Mouse (Mus musculus) C2C12 (cell line): ENCODE measurements around the gene Slc48a1.

Experiments
- CEBPB ChIP-seq: IDR thresholded peaks from one replicate; pipeline ENCODE4 v1.6.1; 2011; ENCODE audit warnings: low read depth, mild to moderate bottlenecking, control low read depth, moderate library complexity
- CTCF ChIP-seq: IDR thresholded peaks from one replicate; pipeline ENCODE4 v1.5.1; 2011; ENCODE audit not compliant: control insufficient read depth, insufficient read depth, insufficient read length
- FOSL1 ChIP-seq: IDR thresholded peaks from one replicate; pipeline ENCODE4 v1.8.0; 2011; ENCODE audit warnings: mild to moderate bottlenecking, low read length; ENCODE audit not compliant: poor library complexity, insufficient read depth, severe bottlenecking
- MYOG ChIP-seq: IDR thresholded peaks from one replicate; pipeline ENCODE4 v1.6.1; 2011; ENCODE audit not compliant: control insufficient read depth, insufficient read length; ENCODE audit errors: extremely low read depth

DNA sequence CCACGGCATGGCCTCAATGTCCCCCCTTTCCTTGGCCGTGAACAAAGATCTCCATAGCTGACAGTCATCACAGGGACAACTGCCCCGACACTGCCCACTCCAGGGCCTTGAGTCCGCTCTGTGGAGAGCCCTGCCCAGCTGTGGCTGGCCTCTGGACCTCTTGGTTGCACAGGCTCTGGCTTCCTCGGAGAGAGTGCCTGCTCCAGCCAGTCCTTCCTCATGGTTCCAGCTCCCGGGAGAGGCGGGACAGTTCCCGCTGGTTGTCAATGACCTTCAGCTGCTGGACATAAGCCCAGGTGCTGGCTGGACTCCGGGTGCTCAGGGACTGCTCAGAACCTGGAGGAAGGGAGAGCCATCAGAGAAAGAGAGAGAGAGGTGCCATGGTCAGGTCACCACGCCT lies 33.0 kb upstream of the Slc48a1 start:
- TF ChIP-seq CTCF = no peak
- TF ChIP-seq MYOG = no peak
- no peak for TF ChIP-seq CEBPB
- no peak for TF ChIP-seq FOSL1
